Comparison of ENCODE assay signal across 24 mouse cellular contexts in genomic region chr3:139225123-139225522, GRCm38 (mm10). TPM values are rescaled to one million over a fixed set of nuclear protein-coding genes. Genes with fewer than 3 reads are reported as not detected.
"Had no signal": no experiment of that assay in that cellular context is flagged by ENCODE, and none has a peak within 500 bp of the region (broad histone marks: within the 10 kb centered on the region; RNA-seq: fewer than 3 reads in every experiment).

No protein-coding gene starts in this region.

- H3K9me3 ChIP-seq: limb, embryonic 10.5 days; limb, embryonic 13.5 days; liver, embryonic 12.5 days; liver, embryonic 15.5 days; lung, embryonic 15.5 days; megakaryocyte, embryonic 14.5 days; midbrain, embryonic 12.5 days; stomach, embryonic 15.5 days had no signal

- H3K27ac ChIP-seq: kidney, postnatal 0 days; layer of hippocampus, adult 2 months; limb, embryonic 10.5 days; limb, embryonic 13.5 days; liver, embryonic 12.5 days; liver, embryonic 15.5 days; lung, embryonic 15.5 days; midbrain, embryonic 12.5 days; stomach, embryonic 15.5 days had no signal

- H3K27me3 ChIP-seq: limb, embryonic 13.5 days; liver, embryonic 12.5 days; liver, embryonic 15.5 days; lung, embryonic 15.5 days; megakaryocyte, embryonic 14.5 days; midbrain, embryonic 12.5 days; stomach, embryonic 15.5 days had no signal

- H3K36me3 ChIP-seq: limb, embryonic 10.5 days; limb, embryonic 13.5 days; liver, embryonic 12.5 days; liver, embryonic 15.5 days; lung, embryonic 15.5 days; midbrain, embryonic 12.5 days; stomach, embryonic 15.5 days had no signal

- DNase-seq: kidney, adult 2 months; kidney, postnatal 25 days; layer of hippocampus, adult 9-11 months; liver; lung, adult 18-20 months; lung, postnatal 10 days; lung, postnatal 36 days; right cerebral cortex, postnatal 14 days; spleen, adult 18-20 months; thymus, postnatal 25 days had no signal

- H3K4me3 ChIP-seq: layer of hippocampus, adult 2 months; limb, embryonic 10.5 days; limb, embryonic 13.5 days; liver, embryonic 12.5 days; liver, embryonic 15.5 days; lung, embryonic 15.5 days; megakaryocyte, embryonic 14.5 days; midbrain, embryonic 12.5 days; myocyte; stomach, embryonic 15.5 days had no signal

- H3K9ac ChIP-seq: limb, embryonic 13.5 days; liver, embryonic 12.5 days; liver, embryonic 15.5 days; lung, embryonic 15.5 days; midbrain, embryonic 12.5 days; stomach, embryonic 15.5 days had no signal

- H3K4me2 ChIP-seq: limb, embryonic 13.5 days; liver, embryonic 12.5 days; liver, embryonic 15.5 days; lung, embryonic 15.5 days; midbrain, embryonic 12.5 days; stomach, embryonic 15.5 days had no signal

- H3K4me1 ChIP-seq: limb, embryonic 10.5 days; limb, embryonic 13.5 days; liver, embryonic 12.5 days; liver, embryonic 15.5 days; lung, embryonic 15.5 days; midbrain, embryonic 12.5 days; stomach, embryonic 15.5 days had no signal

- ATAC-seq: intestine, postnatal 0 days; liver, embryonic 12.5 days had no signal

RNA-seq across cellular contexts. Expression of gene Stpg2, which starts 19.6 kb away (rescaled TPM):
- polyA plus RNA-seq: intestine, postnatal 0 days; kidney, postnatal 0 days; large intestine, adult 2 months; liver, embryonic 12.5 days; liver, embryonic 15.5 days; lung, embryonic 15.5 days; myocyte; stomach, embryonic 15.5 days; thymus, postnatal 0 days had no signal
